Mouse (Mus musculus) stomach, postnatal 0 days (tissue): ENCODE measurements around the gene Cfap43.

Source experiments
- CTCF ChIP-seq: IDR thresholded peaks from 2 replicates; pipeline ENCODE4 v1.5.1; 2016; ENCODE audit warnings: antibody characterized with exemption, low read depth, mild to moderate bottlenecking, moderate library complexity
- EP300 ChIP-seq: optimal IDR thresholded peaks from 2 replicates; pipeline ENCODE3; 2016; ENCODE audit warnings: antibody characterized with exemption

GRCm38 (mm10) chr19:47724903-47725302, 194.2 kb downstream of the Cfap43 start:
- TF ChIP-seq CTCF (no peak), EP300 (no peak)
